Mouse (Mus musculus): ENCODE results near the gene Tmem266.

DNA sequence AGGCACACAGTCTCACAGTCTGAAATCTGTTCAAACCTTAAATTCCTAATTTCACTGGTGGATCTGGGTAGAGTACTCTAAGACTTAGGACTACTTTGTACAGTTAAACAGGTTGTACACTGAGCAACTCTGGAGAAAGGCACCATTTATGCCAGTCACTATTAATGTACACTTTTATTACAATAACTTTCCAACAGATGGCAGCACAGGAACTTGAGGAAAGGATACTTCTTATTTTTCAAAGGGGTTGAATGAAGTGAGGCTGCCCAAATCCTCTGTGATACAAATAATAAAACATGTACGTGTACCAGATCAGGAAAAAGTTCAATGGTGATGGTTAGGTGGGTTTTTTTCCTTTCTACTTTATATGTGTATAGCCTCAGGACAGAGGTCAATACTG, 141.7 kb downstream of the Tmem266 start:
- no peak for TF ChIP-seq CTCF (IDR thresholded peaks at IDR 0.05; ENCODE audit: control insufficient read depth, insufficient read depth, insufficient read length)
- no peak for TF ChIP-seq USF1 (IDR thresholded peaks at IDR 0.05; ENCODE audit: low read depth)
- TF ChIP-seq CEBPB (IDR thresholded peaks at IDR 0.05; ENCODE audit: low read depth) = no peak

Data from C2C12 (cell line).